Comparison of ENCODE assay signal across 8 mouse cellular contexts in genomic region chr8:13548831-13549230, GRCm38 (mm10). TPM values are rescaled to one million over a fixed set of nuclear protein-coding genes. Genes with fewer than 3 reads are reported as not detected.
DNase-seq lines count a peak whose midpoint lies in the region; ATAC-seq and TF ChIP-seq lines count a peak whose summit lies in the region.
"Had no signal": no experiment of that assay in that cellular context is flagged by ENCODE, and none has a peak within 500 bp of the region (broad histone marks: within the 10 kb centered on the region; RNA-seq: fewer than 3 reads in every experiment).

No protein-coding gene starts in this region.

- TF ChIP-seq EP300 in lung, postnatal 0 days (IDR thresholded peaks at IDR 0.05) = no peak

- H3K9me3 ChIP-seq in embryonic facial prominence, embryonic 14.5 days (ENCODE audit: control insufficient read depth, low read length) = peaks cover 7% of the 10 kb centered on the region; the same call in 1 of the 2 replicates
- H3K9me3 ChIP-seq in intestine, embryonic 16.5 days (ENCODE audit: control insufficient read depth, low read length) = no peaks in the 10 kb centered on the region
- H3K9me3 ChIP-seq in lung, postnatal 0 days (ENCODE audit: low read length) = no peaks in the 10 kb centered on the region
- no peaks in the 10 kb centered on the region for H3K9me3 ChIP-seq in neural tube, embryonic 15.5 days (replicated peaks)

- H3K9ac ChIP-seq in embryonic facial prominence, embryonic 14.5 days (ENCODE audit: low read depth, low read length) = 0 out of 2 replicates have a peak overlapping the region, but pooled peaks have one; percentile 8
- H3K9ac ChIP-seq in intestine, embryonic 16.5 days (ENCODE audit: low read depth, low read length) = peak overlapping the region; percentile 27
- no peak overlapping the region for H3K9ac ChIP-seq in lung, postnatal 0 days (replicated peaks; ENCODE audit: low read depth)
- H3K9ac ChIP-seq in neural tube, embryonic 15.5 days (replicated peaks) = no peak overlapping the region

- H3K4me1 ChIP-seq in thymus, adult 2 months (replicated peaks; ENCODE audit: control insufficient read depth, insufficient read depth, low read length) = peaks cover 5% of the 10 kb centered on the region; the same call in 1 of the 2 replicates
- peaks cover 7% of the 10 kb centered on the region for H3K4me1 ChIP-seq in embryonic facial prominence, embryonic 14.5 days (ENCODE audit: control insufficient read depth, insufficient read depth, low read length)
- peaks cover 6% of the 10 kb centered on the region; the same call in 1 of the 2 replicates for H3K4me1 ChIP-seq in intestine, embryonic 16.5 days (ENCODE audit: control insufficient read depth, insufficient read depth, low read length)
- peaks cover 4% of the 10 kb centered on the region; the same call in 1 of the 2 replicates for H3K4me1 ChIP-seq in lung, postnatal 0 days (ENCODE audit: insufficient read depth, low read depth, low read length)
- peaks cover 6% of the 10 kb centered on the region for H3K4me1 ChIP-seq in neural tube, embryonic 15.5 days

- no peak overlapping the region for H3K4me2 ChIP-seq in embryonic facial prominence, embryonic 14.5 days (ENCODE audit: low read depth, low read length)
- no peak overlapping the region for H3K4me2 ChIP-seq in intestine, embryonic 16.5 days (ENCODE audit: low read depth, low read length)
- H3K4me2 ChIP-seq in lung, postnatal 0 days (replicated peaks; ENCODE audit: low read depth, low read length) = no peak overlapping the region
- H3K4me2 ChIP-seq in neural tube, embryonic 15.5 days = no peak overlapping the region

- H3K27me3 ChIP-seq in thymus, adult 2 months (ENCODE audit: control insufficient read depth, insufficient read depth, low read length) = no peaks in the 10 kb centered on the region
- H3K27me3 ChIP-seq in embryonic facial prominence, embryonic 14.5 days (replicated peaks; ENCODE audit: control insufficient read depth, insufficient read depth, low read length) = no peaks in the 10 kb centered on the region
- no peaks in the 10 kb centered on the region for H3K27me3 ChIP-seq in intestine, embryonic 16.5 days (replicated peaks; ENCODE audit: control insufficient read depth, insufficient read depth, low read length)
- no peaks in the 10 kb centered on the region for H3K27me3 ChIP-seq in lung, postnatal 0 days (replicated peaks; ENCODE audit: insufficient read depth, low read length)
- no peaks in the 10 kb centered on the region for H3K27me3 ChIP-seq in neural tube, embryonic 15.5 days (replicated peaks)

- TF ChIP-seq CTCF in thymus, adult 2 months (IDR thresholded peaks at IDR 0.05; ENCODE audit: borderline replicate concordance, control insufficient read depth, extremely low read depth, insufficient read depth, low read length, poor library complexity) = no peak
- TF ChIP-seq CTCF in lung, postnatal 0 days (IDR thresholded peaks at IDR 0.05) = no peak

- DNase-seq in thymus, postnatal 4 days = peak; percentile 16
- no peak for DNase-seq in thymus, adult 2 months
- DNase-seq in embryonic facial prominence, embryonic 14.5 days (ENCODE audit: low spot score) = peak; percentile 86
- DNase-seq in lung, postnatal 0 days (ENCODE audit: low spot score) = peak; percentile 36
- peak; percentile 67 to 81 for DNase-seq in urinary bladder, postnatal 36 days (ENCODE audit: low spot score in 2 of 2)

- WGBS in thymus, adult 2 months = 78% methylated on average over 9 of the region's 9 CpGs
- 28% methylated on average over 6 of the region's 9 CpGs for WGBS in embryonic facial prominence, embryonic 14.5 days
- WGBS in intestine, embryonic 16.5 days = 48% methylated on average over 9 of the region's 9 CpGs
- WGBS in lung, postnatal 0 days = 35% methylated on average over 8 of the region's 9 CpGs
- 54% methylated on average over 9 of the region's 9 CpGs for WGBS in neural tube, embryonic 15.5 days

- H3K36me3 ChIP-seq in thymus, adult 2 months (ENCODE audit: control insufficient read depth, insufficient read depth, low read length) = no peaks in the 10 kb centered on the region
- H3K36me3 ChIP-seq in embryonic facial prominence, embryonic 14.5 days (ENCODE audit: control insufficient read depth, insufficient read depth, low read length) = no peaks in the 10 kb centered on the region
- H3K36me3 ChIP-seq in intestine, embryonic 16.5 days (ENCODE audit: control insufficient read depth, insufficient read depth, low read length) = no peaks in the 10 kb centered on the region
- H3K36me3 ChIP-seq in lung, postnatal 0 days (ENCODE audit: insufficient read depth, low read length) = no peaks in the 10 kb centered on the region
- H3K36me3 ChIP-seq in neural tube, embryonic 15.5 days = no peaks in the 10 kb centered on the region

- no peak overlapping the region for H3K27ac ChIP-seq in thymus, adult 2 months (ENCODE audit: control insufficient read depth, insufficient read depth, low read length)
- peak overlapping the region; percentile 55 for H3K27ac ChIP-seq in embryonic facial prominence, embryonic 14.5 days (replicated peaks; ENCODE audit: low read depth, low read length)
- H3K27ac ChIP-seq in intestine, embryonic 16.5 days (ENCODE audit: low read length) = peak overlapping the region; percentile 6; the same call in 1 of the 2 replicates
- no peak overlapping the region for H3K27ac ChIP-seq in lung, postnatal 0 days (ENCODE audit: low read length)
- H3K27ac ChIP-seq in neural tube, embryonic 15.5 days (replicated peaks) = no peak overlapping the region

- H3K4me3 ChIP-seq in thymus, adult 2 months (ENCODE audit: control insufficient read depth, insufficient read depth, low read length) = no peak overlapping the region
- H3K4me3 ChIP-seq in embryonic facial prominence, embryonic 14.5 days (ENCODE audit: low read depth, low read length) = no peak overlapping the region
- H3K4me3 ChIP-seq in intestine, embryonic 16.5 days (ENCODE audit: low read length) = no peak overlapping the region
- H3K4me3 ChIP-seq in lung, postnatal 0 days (ENCODE audit: low read depth, low read length) = no peak overlapping the region
- H3K4me3 ChIP-seq in neural tube, embryonic 15.5 days (replicated peaks) = no peak overlapping the region
- H3K4me3 ChIP-seq: erythroblast, embryonic 14.5 days had no signal

- ATAC-seq in embryonic facial prominence, embryonic 14.5 days (ENCODE audit: low read depth) = peak; percentile 58
- no peak for ATAC-seq in intestine, embryonic 16.5 days
- 0 out of 2 replicates have a peak, but pooled peaks have one; percentile 21 for ATAC-seq in lung, postnatal 0 days
- no peak for ATAC-seq in neural tube, embryonic 15.5 days (ENCODE audit: low FRiP score)

- TF ChIP-seq POLR2A in thymus, adult 2 months (IDR thresholded peaks at IDR 0.05; ENCODE audit: control insufficient read depth, extremely low read depth, insufficient read depth, low read length, poor library complexity) = no peak

RNA-seq across cellular contexts. Expression of gene 1700029H14Rik, which starts 13.4 kb away (rescaled TPM):
- polyA plus RNA-seq in thymus, adult 2 months (2012; rRNA removed) = 0.18 and 0.30 TPM in 2 replicates
- polyA plus RNA-seq in embryonic facial prominence, embryonic 14.5 days (2014; fragmentation: Nextera tagmentation; extraction: Ambion mirVana) = not detected in 2 replicates
- not detected in 2 replicates for polyA plus RNA-seq in intestine, embryonic 16.5 days (2015; fragmentation: Nextera tagmentation; extraction: Ambion mirVana)
- not detected in 2 replicates for polyA plus RNA-seq in lung, postnatal 0 days (2015; fragmentation: Nextera tagmentation; extraction: Ambion mirVana)
- polyA plus RNA-seq in neural tube, embryonic 15.5 days (2015; fragmentation: Nextera tagmentation; extraction: Ambion mirVana) = not detected in 2 replicates
- polyA plus RNA-seq: erythroblast, embryonic 14.5 days had no signal

RNA-seq across cellular contexts. Expression of gene Gas6, which starts 54.5 kb away (rescaled TPM):
- polyA plus RNA-seq in thymus, adult 2 months (2012; rRNA removed) = 131 and 163 TPM in 2 replicates
- polyA plus RNA-seq in embryonic facial prominence, embryonic 14.5 days (2014; fragmentation: Nextera tagmentation; extraction: Ambion mirVana) = 43.2 and 56.9 TPM in 2 replicates
- polyA plus RNA-seq in intestine, embryonic 16.5 days (2015; fragmentation: Nextera tagmentation; extraction: Ambion mirVana) = 55.8 and 60.7 TPM in 2 replicates
- 177 and 201 TPM in 2 replicates for polyA plus RNA-seq in lung, postnatal 0 days (2015; fragmentation: Nextera tagmentation; extraction: Ambion mirVana)
- 59.1 and 88.5 TPM in 2 replicates for polyA plus RNA-seq in neural tube, embryonic 15.5 days (2015; fragmentation: Nextera tagmentation; extraction: Ambion mirVana)

Comparison
In these comparisons a context has a peak if more than half of its experiments do, and no peak if none do; other contexts are left out.
1. H3K27ac ChIP-seq: peak in embryonic facial prominence, embryonic 14.5 days (single experiment) and intestine, embryonic 16.5 days (single experiment); none in thymus, adult 2 months (single experiment), lung, postnatal 0 days (single experiment) and neural tube, embryonic 15.5 days (single experiment).
2. ATAC-seq: peak in embryonic facial prominence, embryonic 14.5 days (single experiment) and lung, postnatal 0 days (single experiment); none in intestine, embryonic 16.5 days (single experiment) and neural tube, embryonic 15.5 days (single experiment).
3. H3K9ac ChIP-seq: peak in embryonic facial prominence, embryonic 14.5 days (single experiment) and intestine, embryonic 16.5 days (single experiment); none in lung, postnatal 0 days (single experiment) and neural tube, embryonic 15.5 days (single experiment).